Mouse (Mus musculus) liver, adult 2 months (tissue): ENCODE data around the gene Batf. TPM values are rescaled to one million over a fixed set of nuclear protein-coding genes. Genes with fewer than 3 reads are reported as not detected.
"Not testable (repeated sequence)": the region's sequence is repeated elsewhere in the genome, so short reads cannot be mapped to it uniquely, and the experiment has no call there.

ENCODE experiments used
- DNase-seq: peaks from one replicate; pipeline ENCODE4 v3.0.0-alpha.2; 2011; ENCODE audit warnings: low read depth, low spot score; ENCODE audit errors: extremely low read depth
- H3K27ac ChIP-seq: fragments of 200-500 bp; replicated peaks from 2 replicates; pipeline ENCODE4 v1.5.1; 2012; ENCODE audit warnings: low read depth, mild to moderate bottlenecking, control low read depth, inconsistent platforms, low read length; ENCODE audit not compliant: insufficient read depth
- H3K27me3 ChIP-seq: fragments of 200-500 bp; 2 replicates; pipeline ENCODE4 v1.6.1; 2012; ENCODE audit warnings: mild to moderate bottlenecking, moderate library complexity, low read length, inconsistent platforms; ENCODE audit not compliant: control insufficient read depth, insufficient read depth
- H3K36me3 ChIP-seq: fragments of 200-500 bp; 2 replicates; pipeline ENCODE4 v1.6.1; 2012; ENCODE audit warnings: low read length, inconsistent platforms; ENCODE audit not compliant: control insufficient read depth, insufficient read depth
- H3K4me1 ChIP-seq: fragments of 200-500 bp; 2 replicates; pipeline ENCODE4 v1.6.1; 2011; ENCODE audit warnings: low read length; ENCODE audit not compliant: control insufficient read depth, insufficient read depth
- H3K4me3 ChIP-seq: fragments of 200-500 bp; 2 replicates; pipeline ENCODE4 v1.5.1; 2011; ENCODE audit warnings: low read depth, mild to moderate bottlenecking, control low read depth, low read length, moderate library complexity; ENCODE audit not compliant: insufficient read depth
- H3K79me2 ChIP-seq: fragments of 200-500 bp; 2 replicates; pipeline ENCODE4 v1.6.1; 2012; ENCODE audit warnings: inconsistent platforms, mild to moderate bottlenecking, low read length, moderate library complexity; ENCODE audit not compliant: control insufficient read depth, insufficient read depth
- H3K9ac ChIP-seq: fragments of 200-500 bp; 2 replicates; pipeline ENCODE4 v1.6.1; 2012; ENCODE audit warnings: low read depth, mild to moderate bottlenecking, control low read depth, inconsistent platforms, low read length
- CTCF ChIP-seq: fragments of 200-500 bp; IDR thresholded peaks from 2 replicates; pipeline ENCODE4 v1.5.1; 2011; ENCODE audit warnings: low read depth, low read length, control low read depth
- POLR2A ChIP-seq: fragments of 200-500 bp; IDR thresholded peaks from 2 replicates; pipeline ENCODE4 v1.6.1; 2011; ENCODE audit warnings: low read length, control low read depth; ENCODE audit not compliant: insufficient read depth; ENCODE audit errors: extremely low read depth
- WGBS: fragments of 180-500 bp; shearing (Covaris S2); methylation state at CpG from one replicate; pipeline ENCODE4 v1.1.7; 2018; 5-methylcytosine and 5-hydroxymethylcytosine counted together
- polyA plus RNA-seq: library from polyadenylated mRNA; depleted of rRNA; stranded (reverse); fragments of >200 nt; gene quantifications from 2 replicates; pipeline ENCODE4 v1.2.3, GENCODE M21; 2012
- total RNA-seq: library from RNA; depleted of rRNA; stranded (reverse); fragments of >200 nt; gene quantifications from 2 replicates; pipeline ENCODE4 v1.2.3, GENCODE M21; 2014

Gene Batf
- total and polyA plus RNA-seq, 2 experiments = 0.74 to 0.76 TPM

GRCm38 (mm10) chr12:85687217-85687533 lies 706 bp downstream of the Batf start:
- no peak for DNase-seq
- H3K27ac ChIP-seq = no peak overlapping the region; the same call in 1 of the 2 replicates
- no peaks in the 10 kb centered on the region; the same call in 1 of the 2 replicates for H3K27me3 ChIP-seq
- no peak overlapping the region for H3K9ac ChIP-seq
- no peaks in the 10 kb centered on the region for H3K36me3 ChIP-seq
- H3K79me2 ChIP-seq = no peaks in the 10 kb centered on the region
- 63% methylated on average over 7 of the region's 7 CpGs for WGBS
- H3K4me1 ChIP-seq = no peaks in the 10 kb centered on the region
- TF ChIP-seq CTCF = no peak
- no peak for TF ChIP-seq POLR2A
- H3K4me3 ChIP-seq = peak overlapping the region; percentile 61

- no peaks in the 10 kb centered on the region for H3K36me3 ChIP-seq
- H3K9ac ChIP-seq = no peak overlapping the region
- TF ChIP-seq CTCF (no peak), POLR2A (no peak)
- H3K79me2 ChIP-seq = no peaks in the 10 kb centered on the region
- H3K4me3 ChIP-seq = no peak overlapping the region
- no peak overlapping the region for H3K27ac ChIP-seq
- WGBS = 57% methylated on average over 6 of the region's 6 CpGs
- H3K27me3 ChIP-seq = no peaks in the 10 kb centered on the region; the same call in 1 of the 2 replicates
- no peaks in the 10 kb centered on the region for H3K4me1 ChIP-seq
- DNase-seq = no peak
These were observed 1.4 kb downstream of the Batf start for GRCm38 (mm10) chr12:85687846-85688245.

- Histone ChIP-seq H3K27me3 (no peaks in the 10 kb centered on the region), H3K36me3 (no peaks in the 10 kb centered on the region), H3K4me1 (no peaks in the 10 kb centered on the region; the same call in 1 of the 2 replicates), H3K27ac (no peak overlapping the region), H3K4me3 (no peak overlapping the region), H3K9ac (no peak overlapping the region), H3K79me2 (no peaks in the 10 kb centered on the region)
- no peak for TF ChIP-seq CTCF
- no peak for TF ChIP-seq POLR2A
- DNase-seq = no peak
- 96% methylated on average over 2 of the region's 2 CpGs for WGBS
These were observed 9.3 kb downstream of the Batf start for GRCm38 (mm10) chr12:85695787-85696186.

- TF ChIP-seq CTCF = no peak
- TF ChIP-seq POLR2A = no peak
- Histone ChIP-seq H3K27ac (no peak overlapping the region), H3K4me1 (no peaks in the 10 kb centered on the region; the same call in 1 of the 2 replicates), H3K36me3 (no peaks in the 10 kb centered on the region), H3K4me3 (no peak overlapping the region), H3K79me2 (no peaks in the 10 kb centered on the region), H3K27me3 (no peaks in the 10 kb centered on the region), H3K9ac (no peak overlapping the region)
- 89% methylated on average over 5 of the region's 5 CpGs for WGBS
- DNase-seq = no peak
These were observed 10.0 kb downstream of the Batf start for GRCm38 (mm10) chr12:85696436-85696835.

DNA sequence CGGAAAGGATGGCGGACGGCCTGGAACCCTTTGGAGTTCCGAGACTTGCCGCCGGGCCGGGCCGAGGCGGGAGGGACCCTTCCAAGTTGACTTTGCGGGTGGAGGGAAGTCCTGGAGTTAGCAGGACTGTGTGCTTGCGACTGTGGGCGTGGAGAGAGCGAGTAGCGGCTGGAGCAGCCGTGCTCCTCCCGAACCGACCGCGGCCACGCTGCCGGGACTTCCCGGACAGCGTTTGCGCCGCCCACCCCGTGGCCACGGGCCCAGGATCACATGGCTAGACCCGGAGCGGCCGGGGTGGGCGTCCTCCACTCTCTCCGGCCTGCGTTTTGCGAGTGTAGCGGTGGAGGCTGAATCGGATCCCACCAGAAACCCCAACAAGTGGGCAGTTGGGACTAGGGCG lies 11.7 kb downstream of the Batf start:
- 30% methylated on average over 15 of the region's 37 CpGs for WGBS
- H3K27me3 ChIP-seq, H3K4me1 ChIP-seq, H3K36me3 ChIP-seq, H3K4me3 ChIP-seq, H3K27ac ChIP-seq, H3K79me2 ChIP-seq, DNase-seq, H3K9ac ChIP-seq: not testable (repeated sequence)

DNA sequence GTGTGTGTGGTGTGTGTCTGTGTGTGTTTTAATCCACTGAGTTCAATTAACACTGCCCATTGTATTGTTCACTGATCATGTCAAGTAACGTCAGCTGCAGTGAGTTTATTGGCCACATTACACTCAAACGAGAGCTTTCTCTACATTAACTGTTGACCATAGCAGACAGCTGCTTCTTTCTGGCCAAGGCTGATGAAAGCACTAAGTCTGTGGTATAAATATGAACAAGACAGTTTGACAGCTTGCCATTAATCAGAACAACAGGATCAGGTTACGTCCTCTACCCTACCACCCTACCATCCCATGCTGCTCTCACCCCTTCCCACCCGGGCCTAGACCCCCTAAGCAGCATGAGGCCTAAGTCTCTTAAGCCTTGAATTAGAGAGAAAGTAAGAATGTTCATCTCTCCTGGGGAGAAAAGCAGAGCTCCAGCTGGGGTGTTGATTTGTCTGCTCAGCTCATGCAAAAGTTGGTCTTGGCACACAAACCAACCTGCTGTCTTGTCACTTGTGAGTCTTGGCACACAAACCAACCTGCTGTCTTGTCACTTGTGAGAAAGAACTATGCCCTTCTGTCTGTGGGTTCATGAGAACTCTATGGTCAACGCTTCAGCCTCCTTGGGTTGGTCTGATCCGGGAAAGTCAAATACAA lies 13.8 kb downstream of the Batf start:
- Histone ChIP-seq H3K4me3 (no peak overlapping the region), H3K79me2 (no peaks in the 10 kb centered on the region), H3K27ac (no peak overlapping the region), H3K36me3 (no peaks in the 10 kb centered on the region), H3K27me3 (no peaks in the 10 kb centered on the region), H3K9ac (no peak overlapping the region), H3K4me1 (peaks cover 3% of the 10 kb centered on the region)
- WGBS = 87% methylated on average over 6 of the region's 6 CpGs
- DNase-seq = no peak
- TF ChIP-seq CTCF = no peak
- no peak for TF ChIP-seq POLR2A
